Mouse (Mus musculus): ENCODE data around the gene Chuk.
A peak's percentile ranks its signal among the peaks of the same experiment; 100 is the strongest.

Chuk gene

GRCm38 (mm10) chr19:44107661-44108521 is 611 bp upstream of the Chuk start:
- DNase-seq (ENCODE audit: low spot score) = no peak

- no peak for DNase-seq (ENCODE audit: low spot score)
Observed at GRCm38 (mm10) chr19:44104393-44104792, 2.9 kb downstream of the Chuk start.

GRCm38 (mm10) chr19:44103001-44103400 is 4.3 kb downstream of the Chuk start:
- no peak for DNase-seq (ENCODE audit: low spot score)

- DNase-seq (ENCODE audit: low spot score) = no peak
Observed at GRCm38 (mm10) chr19:44100840-44101239, 6.4 kb downstream of the Chuk start.

- DNase-seq (ENCODE audit: low spot score) = no peak
Observed at GRCm38 (mm10) chr19:44086278-44086677, 21.0 kb downstream of the Chuk start.

GRCm38 (mm10) chr19:44080920-44081319 is 26.4 kb downstream of the Chuk start:
- DNase-seq (ENCODE audit: low spot score) = no peak

- DNase-seq (ENCODE audit: low spot score) = no peak
Observed at GRCm38 (mm10) chr19:44080023-44080422, 27.3 kb downstream of the Chuk start.

GRCm38 (mm10) chr19:44077024-44077423 is 30.3 kb downstream of the Chuk start:
- DNase-seq (ENCODE audit: low spot score) = no peak

- no peak for DNase-seq (ENCODE audit: low spot score)
Observed at GRCm38 (mm10) chr19:44076457-44076856, 30.8 kb downstream of the Chuk start.

GRCm38 (mm10) chr19:44074986-44075385 is 32.3 kb downstream of the Chuk start:
- no peak for DNase-seq (ENCODE audit: low spot score)

GRCm38 (mm10) chr19:44071166-44071565 is 36.1 kb downstream of the Chuk start:
- DNase-seq (ENCODE audit: low spot score) = no peak

GRCm38 (mm10) chr19:44069914-44070232 is 37.4 kb downstream of the Chuk start:
- DNase-seq (ENCODE audit: low spot score) = no peak

- DNase-seq (ENCODE audit: low spot score) = peak; percentile 90
Observed at GRCm38 (mm10) chr19:44069121-44069913, 38.0 kb downstream of the Chuk start, which contains the start of gene Erlin1. Gene Erlin1 (minus strand): TSS chr19:44069785.

- no peak for DNase-seq (ENCODE audit: low spot score)
Observed at GRCm38 (mm10) chr19:44068232-44068631, 39.0 kb downstream of the Chuk start.

- DNase-seq (ENCODE audit: low spot score) = peak; percentile 12
Observed at GRCm38 (mm10) chr19:44067323-44068049, 39.8 kb downstream of the Chuk start.

GRCm38 (mm10) chr19:44064734-44065133 is 42.5 kb downstream of the Chuk start:
- peak; percentile 48 for DNase-seq (ENCODE audit: low spot score)

- DNase-seq (ENCODE audit: low spot score) = no peak
Observed at GRCm38 (mm10) chr19:44063773-44064172, 43.5 kb downstream of the Chuk start.

GRCm38 (mm10) chr19:44060226-44060625 is 47.1 kb downstream of the Chuk start:
- DNase-seq (ENCODE audit: low spot score) = no peak

GRCm38 (mm10) chr19:44055173-44055826 is 52.0 kb downstream of the Chuk start:
- no peak for DNase-seq (ENCODE audit: low spot score)

GRCm38 (mm10) chr19:44050388-44050787 is 56.9 kb downstream of the Chuk start:
- DNase-seq (ENCODE audit: low spot score) = no peak

GRCm38 (mm10) chr19:44049282-44049681 is 58.0 kb downstream of the Chuk start:
- DNase-seq (ENCODE audit: low spot score) = no peak

GRCm38 (mm10) chr19:44045847-44046246 is 61.4 kb downstream of the Chuk start:
- no peak for DNase-seq (ENCODE audit: low spot score)
